ENCODE assay signal across 28 mouse cellular contexts in genomic region chr1:133784621-133785020, GRCm38 (mm10). TPM values are rescaled to one million over a fixed set of nuclear protein-coding genes. Genes with fewer than 3 reads are reported as not detected.
A peak's percentile ranks its signal among the peaks of the same experiment; 100 is the strongest.
DNase-seq lines count a peak whose midpoint lies in the region; ATAC-seq and TF ChIP-seq lines count a peak whose summit lies in the region.
"Had no signal": no experiment of that assay in that cellular context is flagged by ENCODE, and none has a peak within 500 bp of the region (broad histone marks: within the 10 kb centered on the region; RNA-seq: fewer than 3 reads in every experiment).

No protein-coding gene starts in this region.

- no peak for TF ChIP-seq POLR2A in myocyte (IDR thresholded peaks at IDR 0.05; ENCODE audit: insufficient read length, low read depth)

- no peak overlapping the region for H3K4me2 ChIP-seq in midbrain, embryonic 13.5 days (replicated peaks)
- H3K4me2 ChIP-seq in midbrain, embryonic 15.5 days, result no peak overlapping the region
- H3K4me2 ChIP-seq in myocyte (ENCODE audit: low read depth), result peak overlapping the region; percentile 25
- H3K4me2 ChIP-seq: forebrain, embryonic 13.5 days; hindbrain, embryonic 12.5 days; intestine, embryonic 15.5 days; liver, embryonic 12.5 days; lung, embryonic 14.5 days had no signal

- WGBS in midbrain, embryonic 13.5 days, result 93% methylated on average over 3 of the region's 3 CpGs
- 86% methylated on average over 3 of the region's 3 CpGs for WGBS in midbrain, embryonic 15.5 days

- DNase-seq in adrenal gland, adult 8-10 months, result peak; percentile 31
- no peak for DNase-seq in adrenal gland, postnatal 10 days
- DNase-seq in NIH3T3 (ENCODE audit: low read depth), result peak; percentile 22
- DNase-seq in spleen, adult 18-20 months, result no peak
- DNase-seq in thymus, postnatal 36 days, result no peak
- DNase-seq: cerebellum, adult 2 months; cerebellum, postnatal 14 days; gastrocnemius, postnatal 14 days; heart, adult 11 months; heart, postnatal 36 days; kidney, adult 2 months; kidney, postnatal 36 days; layer of hippocampus, postnatal 36 days; left cerebral cortex, postnatal 4 days; lung, embryonic 14.5 days; lung, postnatal 14 days had no signal

- no peak overlapping the region for H3K9ac ChIP-seq in midbrain, embryonic 13.5 days (replicated peaks)
- H3K9ac ChIP-seq in midbrain, embryonic 15.5 days, result no peak overlapping the region
- H3K9ac ChIP-seq: forebrain, embryonic 13.5 days; hindbrain, embryonic 12.5 days; intestine, embryonic 15.5 days; liver, embryonic 12.5 days; lung, embryonic 14.5 days had no signal

- H3K4me1 ChIP-seq in midbrain, embryonic 13.5 days (replicated peaks), result peaks cover 14% of the 10 kb centered on the region
- no peaks in the 10 kb centered on the region for H3K4me1 ChIP-seq in midbrain, embryonic 15.5 days

- no peak overlapping the region for H3ac ChIP-seq in myocyte (ENCODE audit: control insufficient read depth, insufficient read length)

- H3K27ac ChIP-seq in midbrain, embryonic 13.5 days, result 0 out of 2 replicates have a peak overlapping the region, but pooled peaks have one; percentile 9
- H3K27ac ChIP-seq in midbrain, embryonic 15.5 days, result no peak overlapping the region
- H3K27ac ChIP-seq: forebrain, embryonic 13.5 days; heart, embryonic 10.5 days; hindbrain, embryonic 12.5 days; hindbrain, postnatal 0 days; intestine, embryonic 15.5 days; liver, embryonic 12.5 days had no signal

- no peak for ATAC-seq in midbrain, embryonic 13.5 days
- ATAC-seq in midbrain, embryonic 15.5 days (replicated peaks), result no peak
- ATAC-seq: forebrain, embryonic 13.5 days; hindbrain, postnatal 0 days; intestine, embryonic 15.5 days; liver, embryonic 12.5 days; Patski had no signal

- H3K4me3 ChIP-seq in midbrain, embryonic 13.5 days (replicated peaks), result no peak overlapping the region
- H3K4me3 ChIP-seq in midbrain, embryonic 15.5 days, result no peak overlapping the region
- H3K4me3 ChIP-seq in myocyte, result no peak overlapping the region
- H3K4me3 ChIP-seq: forebrain, embryonic 13.5 days; heart, embryonic 10.5 days; hindbrain, embryonic 12.5 days; intestine, embryonic 15.5 days; liver, embryonic 12.5 days; megakaryocyte, embryonic 14.5 days had no signal

- H3K9me3 ChIP-seq in midbrain, embryonic 13.5 days, result no peaks in the 10 kb centered on the region
- no peaks in the 10 kb centered on the region for H3K9me3 ChIP-seq in midbrain, embryonic 15.5 days
- H3K9me3 ChIP-seq: forebrain, embryonic 13.5 days; heart, embryonic 10.5 days; hindbrain, embryonic 12.5 days; intestine, embryonic 15.5 days; liver, embryonic 12.5 days; megakaryocyte, embryonic 14.5 days had no signal

- no peaks in the 10 kb centered on the region for H3K27me3 ChIP-seq in midbrain, embryonic 13.5 days
- H3K27me3 ChIP-seq in midbrain, embryonic 15.5 days (replicated peaks), result no peaks in the 10 kb centered on the region
- no peaks in the 10 kb centered on the region for H3K27me3 ChIP-seq in myocyte (ENCODE audit: control insufficient read depth, insufficient read depth, insufficient read length)
- H3K27me3 ChIP-seq: CH12.LX; forebrain, embryonic 13.5 days; hindbrain, embryonic 12.5 days; intestine, embryonic 15.5 days; liver, embryonic 12.5 days; megakaryocyte, embryonic 14.5 days; Patski had no signal

- H3K36me3 ChIP-seq in midbrain, embryonic 13.5 days, result no peaks in the 10 kb centered on the region
- H3K36me3 ChIP-seq in midbrain, embryonic 15.5 days (replicated peaks), result no peaks in the 10 kb centered on the region
- no peaks in the 10 kb centered on the region for H3K36me3 ChIP-seq in myocyte (ENCODE audit: control insufficient read depth, insufficient read depth)
- H3K36me3 ChIP-seq: hindbrain, embryonic 12.5 days; intestine, embryonic 15.5 days had no signal

- peaks cover 37% of the 10 kb centered on the region for H3K79me2 ChIP-seq in myocyte (ENCODE audit: control insufficient read depth, insufficient read depth)

TF ChIP-seq in myocyte, 11 proteins besides CTCF, POLR2A, EP300 and RAD21:
- TF ChIP-seq CEBPB (IDR thresholded peaks at IDR 0.05; ENCODE audit: insufficient read depth, poor library complexity, severe bottlenecking) (no peak), USF1 (IDR thresholded peaks at IDR 0.05; ENCODE audit: low read depth) (no peak), REST (IDR thresholded peaks at IDR 0.05; ENCODE audit: insufficient read depth, insufficient read length) (no peak), TCF3 (IDR thresholded peaks at IDR 0.05; ENCODE audit: insufficient read length, low read depth) (no peak), POLR2AphosphoS2 (IDR thresholded peaks at IDR 0.05; ENCODE audit: insufficient read length, low read depth) (no peak), TCF12 (IDR thresholded peaks at IDR 0.05; ENCODE audit: insufficient read depth, poor library complexity, severe bottlenecking) (no peak), SRF (IDR thresholded peaks at IDR 0.05; ENCODE audit: control insufficient read depth, insufficient read length, low read depth) (no peak), MAX (IDR thresholded peaks at IDR 0.05; ENCODE audit: low read depth) (no peak), MYOG (IDR thresholded peaks at IDR 0.05; ENCODE audit: control insufficient read depth in 1 of 3, insufficient read depth in 1 of 3, insufficient read length in 2 of 3, low read depth in 2 of 3) (no peak), MYOD1 (IDR thresholded peaks at IDR 0.05; ENCODE audit: control insufficient read depth in 1 of 3, insufficient read length in 2 of 3, low read depth in 2 of 3) (no peak), E2F4 (IDR thresholded peaks at IDR 0.05; ENCODE audit: insufficient read depth) (no peak)
TF ChIP-seq in myocyte: peak in this region for 0.

RNA-seq across cellular contexts. Expression of gene Atp2b4, which starts 16.2 kb away (rescaled TPM):
- 10 to 100 TPM; 32.1 to 71.7 (median 45.6) TPM for total RNA-seq in adrenal gland, adult 8-10 months (2022)
- total RNA-seq in adrenal gland, postnatal 10 days (2021), result 10 to 100 TPM; 33.3 to 40.3 TPM
- 7.8 and 8.2 TPM in 2 replicates for polyA plus RNA-seq in midbrain, embryonic 13.5 days (2015; fragmentation: Nextera tagmentation; extraction: Ambion mirVana)
- 11.3 and 11.6 TPM in 2 replicates for polyA plus RNA-seq in midbrain, embryonic 15.5 days (2015; fragmentation: Nextera tagmentation; extraction: Ambion mirVana)
- 28.1 TPM for polyA plus RNA-seq in myocyte (2012; fragmentation: generic; extraction: Trizol)

Comparison
In these comparisons a context has a peak if more than half of its experiments do, and no peak if none do; other contexts are left out.
1. DNase-seq: peak in adrenal gland, adult 8-10 months (single experiment) and NIH3T3 (single experiment); none in adrenal gland, postnatal 10 days (single experiment), spleen, adult 18-20 months (0 of 2) and thymus, postnatal 36 days (0 of 2).